Mouse (Mus musculus): ENCODE measurements around the gene Zfp383.
A peak's percentile ranks its signal among the peaks of the same experiment; 100 is the strongest.
"Not testable (repeated sequence)": the region's sequence is repeated elsewhere in the genome, so short reads cannot be mapped to it uniquely, and the experiment has no call there.

Gene Zfp383

GRCm38 (mm10) chr7:29942740-29943139 is 34.7 kb downstream of the Zfp383 start:
- no peak for DNase-seq

DNA sequence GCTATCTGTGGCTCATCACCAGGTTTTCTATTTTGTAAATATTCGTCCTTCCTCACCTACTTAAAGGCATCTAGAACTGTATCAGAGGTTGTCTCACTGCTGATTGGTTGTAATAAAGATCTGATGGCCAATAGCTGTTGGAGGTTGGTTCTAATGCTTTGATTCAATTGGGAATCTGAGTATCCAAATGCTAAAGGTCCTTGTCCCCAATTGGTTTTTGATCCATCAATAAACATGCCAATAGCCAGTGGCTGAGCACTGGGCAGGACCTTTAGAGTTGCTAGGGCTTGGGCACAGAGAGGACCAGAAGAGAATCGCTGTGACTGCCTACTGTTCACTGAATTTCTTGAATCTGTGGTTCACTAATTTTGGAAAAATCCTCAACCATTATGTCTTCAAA is 35.7 kb downstream of the Zfp383 start:
- DNase-seq = no peak

- no peak for DNase-seq
Measured at GRCm38 (mm10) chr7:29944201-29944600, 36.2 kb downstream of the Zfp383 start.

GRCm38 (mm10) chr7:29953086-29953485 is 45.1 kb downstream of the Zfp383 start:
- DNase-seq = no peak

- peak; percentile 83 to 86 for DNase-seq
Measured at GRCm38 (mm10) chr7:29953513-29954401, 45.7 kb downstream of the Zfp383 start, which contains the start of gene Zfp74. TSS of gene Zfp74 (minus strand) at chr7:29954089.

- DNase-seq = peak; percentile 53 to 72
Measured at GRCm38 (mm10) chr7:29954731-29955130, 46.7 kb downstream of the Zfp383 start.

GRCm38 (mm10) chr7:29956257-29956656 is 48.2 kb downstream of the Zfp383 start:
- DNase-seq = no peak

DNA sequence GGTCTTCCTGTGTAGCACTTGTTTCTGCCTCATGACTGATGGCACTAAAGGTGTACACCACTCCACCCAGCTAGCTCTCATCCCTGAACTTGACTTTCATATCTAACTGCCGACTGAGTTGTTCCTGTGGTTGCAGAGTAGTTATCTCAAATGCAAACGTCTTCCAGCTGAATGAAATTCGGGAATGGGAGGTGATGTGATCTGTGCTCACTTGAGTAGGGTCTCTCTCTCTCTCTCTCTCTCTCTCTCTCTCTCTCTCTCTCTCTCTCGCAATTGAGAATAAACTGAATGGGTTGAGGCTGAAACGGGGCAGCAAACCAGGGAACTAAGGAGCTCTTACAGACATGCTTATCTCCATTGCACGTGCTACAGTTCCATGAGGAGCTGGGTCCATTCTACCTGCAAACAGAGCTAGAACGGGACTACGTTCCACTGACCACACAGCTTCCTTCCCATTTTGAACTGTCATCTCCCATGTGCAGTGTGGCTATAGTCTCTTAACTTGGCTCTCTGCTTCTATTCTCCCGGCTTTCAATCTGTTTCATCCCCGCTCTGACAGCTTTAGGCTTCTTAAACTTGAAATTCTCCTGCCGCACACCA is 50.2 kb downstream of the Zfp383 start:
- DNase-seq = no peak

- no peak for DNase-seq
Measured at GRCm38 (mm10) chr7:29959004-29959403, 51.0 kb downstream of the Zfp383 start.

DNA sequence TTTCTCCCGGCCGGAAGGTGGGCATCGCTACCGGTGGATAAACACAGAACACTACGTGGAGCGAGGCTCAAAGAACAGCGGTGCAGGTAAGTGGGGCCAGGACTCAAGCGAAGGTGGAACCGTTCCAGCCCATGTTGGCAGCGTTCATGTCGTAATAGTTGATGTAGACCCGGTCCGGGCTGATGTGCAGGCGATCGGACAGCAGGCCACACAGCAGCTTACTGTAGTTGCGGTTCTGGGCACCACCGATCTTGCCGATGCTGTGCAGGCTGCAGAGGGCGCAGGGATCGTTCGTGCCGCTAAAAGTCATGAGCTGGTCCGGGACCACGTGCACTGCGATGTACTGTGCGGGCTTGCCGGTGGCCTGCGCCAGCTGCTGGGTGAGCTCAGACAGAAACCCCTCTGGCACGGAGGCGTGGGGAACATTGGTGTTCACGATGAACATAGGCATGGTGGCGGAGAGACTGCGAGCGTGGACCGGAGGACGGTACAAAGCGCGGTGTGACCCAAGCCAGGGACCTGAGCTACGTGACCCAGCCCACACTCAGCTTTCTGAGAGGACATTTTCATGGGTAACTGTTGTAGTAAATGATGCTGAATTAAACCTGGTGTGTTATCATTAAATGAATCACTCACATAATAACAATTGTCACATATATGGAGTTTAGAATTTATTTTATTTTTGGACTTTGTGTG is 57.2 kb downstream of the Zfp383 start:
- not testable (repeated sequence) for DNase-seq

All from cerebellum, postnatal 14 days (tissue).